Mouse (Mus musculus) kidney, adult 8-10 months (tissue): ENCODE data around the gene Mrpl34.

Source experiments
- DNase-seq, 2 experiments: peaks; one replicate each; pipeline ENCODE4 v3.0.0; 2022

Gene Mrpl34

GRCm38 (mm10) chr8:71497077-71497645 lies 32.4 kb downstream of the Mrpl34 start:
- DNase-seq, result no peak

- DNase-seq, result peak; percentile 63 to 66
Observed at GRCm38 (mm10) chr8:71497881-71498501, 33.2 kb downstream of the Mrpl34 start.

GRCm38 (mm10) chr8:71498816-71499690 lies 34.3 kb downstream of the Mrpl34 start:
- peak; percentile 42 to 57 for DNase-seq

GRCm38 (mm10) chr8:71504349-71504748 lies 39.6 kb downstream of the Mrpl34 start:
- no peak for DNase-seq

GRCm38 (mm10) chr8:71505326-71505725 lies 40.6 kb downstream of the Mrpl34 start:
- DNase-seq, result no peak

GRCm38 (mm10) chr8:71505979-71506378 lies 41.2 kb downstream of the Mrpl34 start:
- DNase-seq, result no peak

GRCm38 (mm10) chr8:71507589-71508104 lies 42.9 kb downstream of the Mrpl34 start:
- peak; percentile 52 to 59 for DNase-seq

GRCm38 (mm10) chr8:71509316-71509715 lies 44.6 kb downstream of the Mrpl34 start:
- DNase-seq, result no peak

- peak; percentile 48 to 59 for DNase-seq
Observed at GRCm38 (mm10) chr8:71511644-71512043, 46.9 kb downstream of the Mrpl34 start, which contains the start of gene Plvap. TSS of gene Plvap (minus strand) at chr8:71511752.

- DNase-seq, result no peak
Observed at GRCm38 (mm10) chr8:71513018-71513754, 48.4 kb downstream of the Mrpl34 start.

GRCm38 (mm10) chr8:71515043-71515442 lies 50.3 kb downstream of the Mrpl34 start:
- no peak for DNase-seq
